Mouse (Mus musculus): ENCODE results near the gene Znrd1. TPM values are rescaled to one million over a fixed set of nuclear protein-coding genes. Genes with fewer than 3 reads are reported as not detected.
"Not testable (repeated sequence)": the region's sequence is repeated elsewhere in the genome, so short reads cannot be mapped to it uniquely, and the experiment has no call there.

Gene Znrd1
- total RNA-seq (2021): 10 to 100 TPM; 45.3 to 50.7 TPM
- long read RNA-seq, experiment 1, partial matches to known transcripts: 0 of 5 reads
- long read RNA-seq, experiment 1, other reads (novel, unspliced or antisense): 0 of 5 reads
- long read RNA-seq, experiment 2, transcript Znrd1-202 (5 exons, 710 nt): major isoform, 13 of 16 reads
- long read RNA-seq, experiment 2, partial matches to known transcripts: 0 of 16 reads
- long read RNA-seq, experiment 2, other reads (novel, unspliced or antisense): 0 of 16 reads

- DNase-seq (ENCODE audit: low spot score in 2 of 2): peak; percentile 83 to 88
Measured at GRCm38 (mm10) chr17:36957999-36958743, at the start of gene Znrd1, which contains the start of gene Znrd1as. Gene Znrd1 (minus strand): TSS chr17:36958559. Gene Znrd1as (plus strand): TSS chr17:36958592.

GRCm38 (mm10) chr17:37003366-37003765, 45.0 kb upstream of the Znrd1 start:
- no peak for DNase-seq (ENCODE audit: low spot score in 2 of 2)

- DNase-seq (ENCODE audit: low spot score in 2 of 2): peak; percentile 12 to 27
Measured at GRCm38 (mm10) chr17:37002364-37003330, 44.3 kb upstream of the Znrd1 start.

GRCm38 (mm10) chr17:37000863-37001262, 42.5 kb upstream of the Znrd1 start, which contains the start of gene Zfp57:
Gene Zfp57 (plus strand): TSS chr17:37001163.
- no peak for DNase-seq (ENCODE audit: low spot score in 2 of 2)

DNA sequence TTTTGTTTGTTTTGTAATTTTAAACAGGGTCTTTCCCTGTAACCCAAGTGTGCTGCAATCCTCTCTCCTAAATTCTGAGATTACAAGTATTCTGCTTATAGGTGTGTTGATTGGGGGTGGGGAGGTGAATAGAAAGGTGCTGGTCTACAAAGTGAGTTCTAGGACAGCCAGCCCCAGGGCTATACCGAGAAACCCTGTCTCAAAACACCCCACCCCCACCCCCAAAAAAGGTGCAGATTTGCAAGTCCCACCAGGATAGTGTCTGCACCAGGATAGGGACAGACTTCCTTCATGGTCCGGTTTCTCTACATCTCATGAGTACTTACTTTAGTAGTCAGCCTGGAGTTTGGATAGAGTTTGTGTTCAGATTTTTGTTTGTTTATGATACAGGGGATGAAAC, 40.1 kb upstream of the Znrd1 start:
- DNase-seq (ENCODE audit: low spot score in 2 of 2): no peak

- peak; percentile 74 to 79 for DNase-seq (ENCODE audit: low spot score in 2 of 2)
Measured at GRCm38 (mm10) chr17:36997033-36997735, 38.8 kb upstream of the Znrd1 start.

DNA sequence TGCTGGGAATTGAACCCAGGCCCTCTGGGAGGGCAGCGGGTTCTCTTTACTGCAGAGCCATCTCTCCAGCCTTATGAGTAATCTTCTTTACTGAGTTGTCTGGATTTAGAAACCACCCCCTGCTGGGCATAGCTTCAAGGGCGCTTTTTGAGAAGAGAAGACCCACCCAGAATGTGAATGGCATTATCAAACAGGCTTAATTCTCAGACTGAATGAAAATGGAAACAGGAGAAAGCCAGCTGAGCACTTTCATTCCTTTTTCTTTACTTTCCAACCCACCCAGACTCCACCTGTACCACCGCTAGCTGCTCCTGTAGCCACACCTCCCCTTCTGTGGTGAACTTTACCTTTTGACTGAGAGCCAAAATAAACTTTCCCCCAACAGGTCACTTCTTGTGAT, 37.1 kb upstream of the Znrd1 start:
- DNase-seq (ENCODE audit: low spot score in 2 of 2): no peak

GRCm38 (mm10) chr17:36994528-36994927, 36.2 kb upstream of the Znrd1 start:
- no peak for DNase-seq (ENCODE audit: low spot score in 2 of 2)

DNA sequence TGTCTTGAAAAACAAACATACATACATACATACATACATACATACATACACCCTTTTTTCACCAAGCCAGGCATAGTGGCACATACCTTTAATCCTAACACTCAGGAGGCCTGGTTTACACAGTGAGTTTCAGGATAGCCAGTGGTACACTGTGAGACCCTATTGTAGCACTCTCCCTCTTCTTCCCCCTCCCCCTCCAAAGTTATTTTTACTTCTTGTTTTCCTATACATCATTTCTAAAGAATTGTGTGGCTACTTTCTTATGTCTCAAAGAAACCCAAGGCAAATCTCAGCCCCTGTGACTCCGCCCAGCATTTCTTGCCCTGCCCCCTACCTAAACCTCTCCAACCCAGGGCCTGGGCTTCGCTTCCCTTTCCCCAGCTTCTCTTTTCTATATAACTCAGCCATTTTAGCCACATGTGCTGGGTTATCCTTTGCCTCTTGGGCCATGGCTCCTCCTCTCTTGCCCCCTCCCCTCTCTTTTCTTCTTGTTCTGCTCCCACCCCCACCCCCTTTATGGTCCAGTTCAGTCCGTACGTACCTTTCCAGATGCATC, 35.5 kb upstream of the Znrd1 start:
- DNase-seq (ENCODE audit: low spot score in 2 of 2): no peak

DNA sequence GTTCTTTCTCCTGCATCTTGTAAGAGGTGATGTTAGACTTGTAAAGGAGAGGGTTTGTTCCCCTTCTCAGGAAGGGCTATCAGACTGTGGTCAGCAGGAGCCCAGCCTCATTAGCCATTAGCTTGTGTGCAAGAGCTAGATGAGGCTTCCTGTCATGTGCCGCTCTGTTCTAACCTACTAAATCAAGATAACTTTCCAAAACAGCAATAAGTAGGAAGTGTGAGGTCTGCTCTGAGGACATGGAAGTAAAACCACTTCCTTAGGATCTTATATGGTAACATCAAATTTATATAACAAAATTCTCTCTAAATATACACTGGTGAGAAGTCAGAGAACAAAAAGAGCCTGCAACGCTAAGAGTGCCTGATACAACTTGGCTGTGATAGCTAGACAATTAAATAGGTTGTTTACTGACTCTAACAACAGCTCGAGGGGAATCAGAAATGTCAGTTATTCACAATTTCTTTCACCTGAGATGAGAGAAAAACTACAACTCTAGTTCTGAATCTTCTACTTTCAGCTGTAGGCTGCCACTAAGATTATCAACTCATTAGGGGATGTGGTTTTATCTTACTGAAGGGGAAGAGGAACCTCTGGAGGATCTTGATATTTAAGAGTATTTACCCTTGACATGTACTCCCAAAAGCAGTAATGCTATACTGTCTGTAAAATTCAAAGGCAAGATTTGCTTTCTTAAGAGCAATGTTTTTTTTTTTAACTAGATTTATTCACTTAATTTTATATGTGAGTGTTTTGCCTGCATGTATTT, 34.2 kb upstream of the Znrd1 start:
- no peak for DNase-seq (ENCODE audit: low spot score in 2 of 2)

GRCm38 (mm10) chr17:36990630-36991029, 32.3 kb upstream of the Znrd1 start:
- DNase-seq (ENCODE audit: low spot score in 2 of 2): not testable (repeated sequence)

DNA sequence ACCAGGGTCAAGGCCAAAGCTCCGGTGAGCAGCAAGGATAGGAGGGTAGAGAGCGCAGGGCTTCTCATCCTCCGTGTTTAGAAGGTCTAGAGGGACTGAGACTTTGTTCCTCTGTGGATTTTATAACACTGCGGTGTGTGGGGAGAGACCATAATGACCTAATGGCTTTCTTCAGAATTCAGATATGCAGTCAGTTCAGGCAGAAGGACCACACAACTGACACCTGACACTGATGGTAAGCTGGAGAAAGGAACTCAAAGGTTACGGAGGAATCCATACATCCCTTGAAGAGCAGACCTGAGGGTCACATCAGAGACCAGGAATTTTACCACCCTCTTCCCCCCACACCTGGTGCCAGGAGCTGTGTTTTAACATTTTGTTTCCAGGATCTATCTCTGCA, 31.1 kb upstream of the Znrd1 start, which contains the start of gene H2-M5:
Gene H2-M5, minus strand, starts transcription at position 101 of the 400 bp plus-strand sequence.
- DNase-seq (ENCODE audit: low spot score in 2 of 2): no peak

DNA sequence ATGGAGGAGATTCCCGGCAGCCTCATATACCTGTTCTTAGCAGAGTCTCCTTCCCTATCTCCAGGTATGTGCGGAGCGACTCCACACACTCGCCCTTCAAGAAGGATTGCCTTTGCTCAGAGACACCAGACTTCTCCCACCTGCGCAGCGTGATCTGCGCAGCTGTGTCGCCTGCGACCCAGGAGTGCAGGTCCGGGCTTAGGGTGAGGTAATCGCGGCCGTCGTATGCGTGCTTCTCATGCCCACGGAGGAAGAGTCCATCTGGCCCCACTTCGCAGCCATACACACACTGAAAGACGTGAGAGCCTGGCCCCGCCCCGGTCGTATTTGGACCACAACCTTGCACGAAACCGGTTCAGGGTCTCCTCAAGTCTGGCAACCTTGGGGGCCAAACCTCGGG, 30.1 kb upstream of the Znrd1 start:
- no peak for DNase-seq (ENCODE audit: low spot score in 2 of 2)

DNA sequence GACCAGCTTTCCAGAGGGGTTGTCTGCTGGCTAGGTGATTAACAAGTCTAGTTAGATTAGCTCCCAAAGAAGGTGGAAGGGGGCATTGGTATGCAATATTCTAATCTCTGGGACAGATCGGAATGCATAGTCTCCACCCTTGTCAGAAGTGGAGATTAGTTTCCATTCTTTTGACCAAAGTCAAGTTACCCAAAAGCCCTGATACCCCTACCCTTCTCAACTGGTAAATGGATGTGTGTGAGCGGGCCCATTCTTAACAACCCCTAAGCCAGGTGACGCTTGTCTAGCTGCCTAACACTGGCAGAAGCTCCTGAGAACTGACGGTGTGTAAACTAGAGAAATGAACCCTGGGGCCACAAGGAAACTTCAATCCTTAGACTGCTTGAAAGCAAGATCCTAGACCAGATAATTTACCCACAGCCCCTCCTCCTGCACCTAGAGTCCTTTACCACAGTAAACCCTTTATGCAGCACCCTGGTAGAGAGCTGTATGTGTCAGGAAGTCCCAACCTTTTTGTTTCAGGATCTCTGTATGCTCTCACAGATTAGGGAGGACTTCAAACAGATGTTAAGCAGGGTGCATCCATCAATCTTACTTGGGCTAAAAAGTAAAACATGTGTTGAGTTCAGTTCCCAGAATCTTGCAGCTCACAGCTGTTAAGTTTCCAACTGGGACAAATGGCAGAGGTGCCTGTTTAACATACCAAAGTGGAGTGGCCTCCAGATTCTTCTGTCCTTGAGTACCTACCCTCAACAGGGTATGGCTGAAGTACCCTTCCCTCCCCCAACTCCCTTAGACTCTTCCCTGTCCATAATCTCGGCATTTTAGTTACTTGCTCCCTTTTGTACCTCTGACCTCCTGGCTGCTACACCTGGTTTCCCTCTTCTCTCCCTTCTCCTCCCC, 24.1 kb upstream of the Znrd1 start:
- DNase-seq (ENCODE audit: low spot score in 2 of 2): no peak

- no peak for DNase-seq (ENCODE audit: low spot score in 2 of 2)
Measured at GRCm38 (mm10) chr17:36981845-36982244, 23.5 kb upstream of the Znrd1 start.

DNA sequence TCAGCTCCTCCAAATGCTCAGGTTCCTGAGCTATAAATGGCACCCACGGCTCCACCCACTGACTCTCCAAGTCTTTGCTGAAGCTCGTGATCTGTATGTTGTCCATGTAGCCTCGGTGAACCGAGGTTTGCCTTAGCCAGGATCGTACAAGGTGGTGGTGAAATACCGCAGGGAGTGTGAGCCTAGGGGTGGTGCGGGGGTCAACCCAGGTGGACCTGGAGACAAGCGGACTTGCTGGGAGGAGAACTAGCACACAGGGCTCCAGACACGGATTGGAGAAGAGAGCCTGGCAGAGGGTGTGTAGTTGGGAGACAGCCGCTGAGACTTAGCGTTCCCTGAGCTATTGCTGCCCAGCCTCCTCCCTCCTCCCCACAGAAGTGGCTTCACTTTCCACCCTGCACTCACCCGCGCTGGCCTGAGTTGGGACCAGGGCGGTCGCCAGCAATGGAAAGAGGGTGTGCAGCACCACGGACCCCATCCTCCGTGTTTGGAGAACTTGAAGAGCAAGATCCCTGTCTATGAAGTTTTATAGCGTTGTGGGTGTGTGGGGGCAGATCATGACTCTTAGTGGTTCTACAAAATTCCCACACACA, 23.0 kb upstream of the Znrd1 start, which contains the start of gene 2410137M14Rik:
Gene 2410137M14Rik, minus strand, starts transcription at position 17 of the 593 bp plus-strand sequence.
- no peak for DNase-seq (ENCODE audit: low spot score in 2 of 2)

GRCm38 (mm10) chr17:36973271-36973787, 15.0 kb upstream of the Znrd1 start:
- DNase-seq (ENCODE audit: low spot score in 2 of 2): no peak

GRCm38 (mm10) chr17:36972791-36973190, 14.4 kb upstream of the Znrd1 start:
- no peak for DNase-seq (ENCODE audit: low spot score in 2 of 2)
